Mouse (Mus musculus): ENCODE measurements around the gene 6030468B19Rik. TPM values are rescaled to one million over a fixed set of nuclear protein-coding genes. Genes with fewer than 3 reads are reported as not detected.

6030468B19Rik gene
- total RNA-seq (2012; rRNA removed) (1.1 and 2.7 TPM in 2 replicates), polyA plus RNA-seq (2012; ENCODE audit: insufficient read depth in 1 of 2, insufficient read length in 2 of 2, low read depth in 1 of 2, low replicate concordance in 2 of 2, missing spikeins in 1 of 2) (1 to 10 TPM in 1 of 2 experiments, not detected in 1; 5.1 TPM)

DNA sequence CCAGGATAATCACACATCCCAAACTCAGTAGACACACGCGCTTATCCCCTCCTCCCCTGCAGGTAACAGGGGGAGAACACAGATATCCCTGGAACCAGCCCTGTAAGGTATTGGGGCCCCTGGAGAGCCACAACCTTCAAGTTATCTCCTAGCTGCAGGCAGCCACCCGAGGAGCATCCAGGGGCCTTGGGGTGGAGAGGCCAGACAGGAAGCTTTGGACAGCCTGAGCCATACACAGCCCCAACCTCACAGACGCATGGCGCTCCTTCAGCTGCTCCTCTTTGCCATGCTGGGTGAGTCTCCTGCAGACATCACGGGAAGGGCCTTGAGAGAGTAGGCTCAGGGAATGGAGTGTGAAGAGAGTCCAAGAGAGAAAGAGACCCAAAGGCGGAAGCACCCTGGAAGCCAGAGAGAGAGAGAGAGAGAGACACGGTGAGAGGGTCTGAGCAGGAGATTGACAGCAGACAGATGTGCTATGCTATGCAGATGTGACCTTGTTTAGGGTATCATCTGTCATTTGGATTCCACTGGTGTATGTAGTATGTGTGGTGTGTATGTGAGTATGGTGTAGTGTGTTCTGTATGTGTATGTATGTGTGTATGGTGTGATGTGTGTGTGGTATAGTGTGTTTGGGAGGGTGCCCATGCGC lies at the start of gene 6030468B19Rik:
TSS of gene 6030468B19Rik (plus strand) at position 150 of the 649 bp plus-strand sequence.
- TF ChIP-seq ZMIZ1 (IDR thresholded peaks at IDR 0.05; ENCODE audit: low read depth, low read length): no peak
- no peak for TF ChIP-seq KAT2A (conservative IDR thresholded peaks at IDR 0.05; ENCODE audit: low read depth, low read length)
- peak; percentile 70 for TF ChIP-seq TCF12 (IDR thresholded peaks at IDR 0.05; ENCODE audit: low read depth, low read length)
- peak; percentile 34; the same call in 1 of the 2 replicates for TF ChIP-seq SIN3A (IDR thresholded peaks at IDR 0.05; ENCODE audit: low read length)
- TF ChIP-seq MAFK (IDR thresholded peaks at IDR 0.05; ENCODE audit: borderline replicate concordance, low read depth, low read length): no peak
- TF ChIP-seq EP300 (IDR thresholded peaks at IDR 0.05; ENCODE audit: low read depth in 1 of 2, low read length in 2 of 2): peak; percentile 41 to 78
- no peak for TF ChIP-seq RAD21 (IDR thresholded peaks at IDR 0.05; ENCODE audit: low read depth, low read length)
- TF ChIP-seq POLR2AphosphoS5 (IDR thresholded peaks at IDR 0.05; ENCODE audit: borderline replicate concordance, low read depth, low read length): peak; percentile 52; the same call in 1 of the 2 replicates
- TF ChIP-seq NELFE (IDR thresholded peaks at IDR 0.05; ENCODE audit: low read depth, low read length): peak; percentile 39
- TF ChIP-seq BHLHE40 (IDR thresholded peaks at IDR 0.05; ENCODE audit: borderline replicate concordance, low read depth, low read length): no peak
- no peak for TF ChIP-seq ZKSCAN1 (IDR thresholded peaks at IDR 0.05; ENCODE audit: low read depth, low read length)
- TF ChIP-seq CHD2 (IDR thresholded peaks at IDR 0.05; ENCODE audit: low read length): no peak
- no peak for TF ChIP-seq ETS1 (IDR thresholded peaks at IDR 0.05; ENCODE audit: low read depth, low read length)
- TF ChIP-seq TAL1 (IDR thresholded peaks at IDR 0.05; ENCODE audit: low read length): peak; percentile 84
- peak in 1 of 2 experiments; percentile 19; a peak in 1 of 4 replicates for TF ChIP-seq POLR2A (IDR thresholded peaks at IDR 0.05; ENCODE audit: control insufficient read depth in 1 of 2, insufficient read depth in 1 of 2, low read depth in 1 of 2, low read length in 2 of 2, poor library complexity in 1 of 2)
- peak; percentile 68; the same call in 1 of the 2 replicates for TF ChIP-seq MAX (IDR thresholded peaks at IDR 0.05; ENCODE audit: low read length)
- peak; percentile 37; the same call in 1 of the 2 replicates for TF ChIP-seq NRF1 (IDR thresholded peaks at IDR 0.05; ENCODE audit: insufficient read depth, low read depth, low read length, poor library complexity, severe bottlenecking)
- TF ChIP-seq MYC (IDR thresholded peaks at IDR 0.05; ENCODE audit: low read depth, low read length): peak; percentile 82; the same call in 1 of the 2 replicates
- TF ChIP-seq GATA1 (IDR thresholded peaks at IDR 0.05; ENCODE audit: low read depth, low read length): peak; percentile 41
- 0 out of 2 replicates have a peak, but pooled peaks have one; percentile 34 for TF ChIP-seq TBP (IDR thresholded peaks at IDR 0.05; ENCODE audit: low read depth, low read length)
- peak; percentile 73 for DNase-seq (ENCODE audit: low read depth, low spot score)
- H3K4me3 ChIP-seq (ENCODE audit: control insufficient read depth in 1 of 2, insufficient read depth in 1 of 2, low read depth in 2 of 2, low read length in 2 of 2): peak within 1 kb of the TSS; percentile 17 to 18; a peak in 3 of 4 replicates
- H3K79me2 ChIP-seq (ENCODE audit: control insufficient read depth, insufficient read depth, low read length, poor library complexity): no peaks in the 10 kb centered on the region
- peak within 1 kb of the TSS; percentile 23 for H3K9ac ChIP-seq (ENCODE audit: control insufficient read depth, low read depth, low read length, poor library complexity, severe bottlenecking)
- no peaks in the 10 kb centered on the region for H3K27me3 ChIP-seq (ENCODE audit: control insufficient read depth in 1 of 2, insufficient read depth in 2 of 2, low read length in 2 of 2)
- H3K27ac ChIP-seq (ENCODE audit: control insufficient read depth, low read depth, low read length): peak within 1 kb of the TSS; percentile 37
- no peaks in the 10 kb centered on the region for H3K9me3 ChIP-seq (replicated peaks; ENCODE audit: insufficient read depth, low read length)
- peaks cover 11 to 27% of the 10 kb centered on the region in 2 experiments for H3K4me1 ChIP-seq (ENCODE audit: control insufficient read depth in 1 of 2, insufficient read depth in 2 of 2, low read length in 2 of 2)
- H3K36me3 ChIP-seq (ENCODE audit: control insufficient read depth in 1 of 2, insufficient read depth in 2 of 2, low read length in 2 of 2): peaks cover 0 to 20% of the 10 kb centered on the region in 2 experiments; a peak in 2 of 4 replicates

Data from MEL (cell line).